Mouse (Mus musculus) right cerebral cortex, postnatal 10 days (tissue): Measurements from ENCODE around the gene Rabgap1l.

Experiments
- DNase-seq, 2 experiments: peaks; one replicate each; pipeline ENCODE4 v3.0.0; 2021; ENCODE audit warnings: low spot score in 2 of 2

The Rabgap1l gene

DNA sequence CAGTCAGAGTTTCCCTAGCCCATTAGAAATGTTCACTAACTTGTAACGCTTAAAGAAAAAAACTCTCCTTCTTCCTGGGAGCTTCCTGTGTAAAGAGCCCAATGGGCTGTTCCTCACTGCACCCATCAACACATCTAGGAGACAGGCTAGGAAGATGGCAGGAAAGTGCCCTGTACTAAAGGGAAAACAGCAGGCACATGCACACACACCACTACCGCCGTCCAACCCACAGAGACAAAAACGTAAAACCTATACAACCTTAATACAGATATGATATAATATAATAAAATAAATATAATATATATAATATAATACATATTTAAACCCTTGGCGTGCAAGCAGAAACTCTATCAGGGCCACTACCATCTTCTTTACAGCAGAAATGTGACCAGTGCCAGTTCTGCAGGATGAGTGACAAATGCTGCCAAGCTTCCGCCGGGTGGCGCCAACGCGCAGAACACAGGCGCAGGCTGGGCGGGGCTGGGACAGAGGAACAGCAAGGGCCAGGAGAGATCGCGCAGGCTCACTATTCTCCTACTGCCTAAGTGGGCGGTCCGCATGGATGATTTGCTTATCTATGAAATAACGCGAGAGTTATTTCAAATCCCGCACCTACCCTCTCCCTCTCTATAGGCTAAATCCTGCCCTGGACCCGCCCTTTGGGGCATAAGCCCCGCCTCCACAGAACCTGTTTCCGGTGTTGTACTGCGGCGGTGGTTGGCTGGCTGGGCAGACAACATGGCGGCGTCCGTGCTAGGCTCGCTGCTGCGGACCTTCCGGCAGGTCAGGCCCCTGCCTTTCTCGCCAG lies 598.3 kb downstream of the Rabgap1l start, which contains the start of gene Mrps14:
Mrps14 (plus strand) TSS at position 687 of the 808 bp plus-strand sequence.
- DNase-seq: peak; percentile 99

DNA sequence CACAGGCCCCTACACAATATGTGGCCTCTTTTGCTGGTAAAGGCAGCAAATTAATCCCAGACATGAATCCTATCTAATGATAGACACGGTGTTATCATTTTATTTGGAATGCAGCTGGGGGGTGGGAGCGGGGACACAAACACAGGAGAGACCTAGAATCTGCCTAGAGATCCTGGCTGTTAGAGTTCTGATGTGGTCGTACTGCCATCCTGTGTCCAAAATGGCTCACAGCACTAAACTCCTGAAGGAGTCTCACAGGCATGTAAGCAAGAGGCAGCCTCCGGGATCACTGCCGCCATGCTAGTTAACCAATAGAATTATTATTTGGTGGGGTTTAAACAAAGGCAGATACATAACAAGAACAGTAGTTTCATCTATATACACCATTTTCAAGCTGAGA lies 608.5 kb downstream of the Rabgap1l start:
- peak; percentile 74 to 81 for DNase-seq

GRCm38 (mm10) chr1:160181216-160181615 lies 611.8 kb downstream of the Rabgap1l start:
- DNase-seq: no peak

GRCm38 (mm10) chr1:160176903-160177302 lies 616.1 kb downstream of the Rabgap1l start:
- no peak for DNase-seq
